Mouse (Mus musculus): ENCODE measurements at regions not wholly inside any gene's neighbourhood (a gene's known extent, or its start where the extent isn't known, plus 50 kb on each side); places are given as distances from the start of the nearest gene placed in this dataset.

DNA sequence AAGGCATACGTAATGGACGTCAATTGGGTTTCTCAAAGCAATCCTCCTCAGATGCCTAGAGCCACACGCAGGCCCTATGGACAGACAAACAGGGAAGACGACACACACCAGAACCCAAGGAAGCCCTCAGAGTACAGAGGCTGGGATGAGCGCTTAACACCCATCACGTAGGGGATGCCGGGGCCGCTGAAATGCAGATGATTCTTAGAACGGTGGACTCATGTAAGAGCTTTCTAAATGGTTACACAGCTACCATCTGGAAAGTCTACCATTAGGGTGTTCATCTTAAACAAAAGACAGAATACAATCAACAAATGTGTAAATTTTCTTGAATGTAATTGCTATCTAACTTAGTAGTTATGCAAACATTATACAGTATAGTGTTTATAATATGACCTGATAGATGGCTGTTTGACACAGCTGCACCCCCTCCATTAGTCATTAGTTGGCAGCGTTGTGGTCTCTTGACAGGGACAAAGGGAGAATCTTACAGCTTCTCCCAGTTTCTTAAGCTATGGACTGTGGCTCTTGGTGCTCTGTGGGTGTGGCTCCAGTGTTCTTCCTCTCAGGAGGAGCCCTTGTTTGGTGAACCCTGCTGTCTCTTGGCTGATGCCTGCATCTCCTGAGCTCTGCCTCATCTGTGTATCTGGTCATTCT is 259.4 kb upstream of the Runx1 start:
- no peak for TF ChIP-seq POLR2A (IDR thresholded peaks at IDR 0.05; ENCODE audit: control insufficient read depth, low read depth, low read length)
- no peak for TF ChIP-seq CTCF (IDR thresholded peaks at IDR 0.05; ENCODE audit: control insufficient read depth, insufficient read depth, insufficient replicate concordance, low read depth, low read length)
- Histone ChIP-seq H3K4me1 (ENCODE audit: control insufficient read depth, insufficient read depth, low read length) (no peaks in the 10 kb centered on the region), H3K36me3 (ENCODE audit: control insufficient read depth, insufficient read depth, low read length) (no peaks in the 10 kb centered on the region)

DNA sequence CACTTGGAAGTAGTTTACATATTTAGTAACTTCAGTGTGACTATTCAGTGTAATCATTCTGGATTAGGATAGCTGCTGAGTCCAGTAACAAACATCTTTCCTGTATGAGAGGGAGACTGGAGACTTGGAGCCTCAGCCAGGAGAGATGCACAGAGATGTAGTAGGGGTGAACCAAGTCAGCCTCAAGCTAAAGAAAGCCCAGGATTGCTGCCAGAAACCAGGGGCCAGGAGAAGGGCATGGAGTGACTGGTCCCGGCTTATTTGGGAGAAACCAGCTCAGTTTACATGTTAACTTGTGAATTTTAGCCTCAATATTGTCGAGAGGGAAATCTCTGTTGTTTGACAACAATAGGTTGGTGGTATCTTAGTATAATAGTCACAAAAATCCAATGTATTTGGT is 257.8 kb upstream of the Runx1 start:
- no peaks in the 10 kb centered on the region for H3K36me3 ChIP-seq (ENCODE audit: control insufficient read depth, insufficient read depth, low read length)
- no peaks in the 10 kb centered on the region; the same call in none of the 2 replicates for H3K4me1 ChIP-seq (ENCODE audit: control insufficient read depth, insufficient read depth, low read length)
- H3K27me3 ChIP-seq (ENCODE audit: control insufficient read depth, insufficient read depth, low read length): no peaks in the 10 kb centered on the region
- H3K4me3 ChIP-seq (ENCODE audit: control insufficient read depth, low read depth, low read length): no peak overlapping the region
- TF ChIP-seq POLR2A (IDR thresholded peaks at IDR 0.05; ENCODE audit: control insufficient read depth, low read depth, low read length): no peak
- H3K27ac ChIP-seq (ENCODE audit: control insufficient read depth, insufficient read depth, low read depth, low read length): no peak overlapping the region

More for the DNA sequence above, 259.4 kb upstream of the Runx1 start:
- Histone ChIP-seq H3K4me3 (ENCODE audit: control insufficient read depth, low read depth, low read length) (no peak overlapping the region), H3K27ac (ENCODE audit: control insufficient read depth, insufficient read depth, low read depth, low read length) (no peak overlapping the region), H3K27me3 (ENCODE audit: control insufficient read depth, insufficient read depth, low read length) (no peaks in the 10 kb centered on the region)

DNA sequence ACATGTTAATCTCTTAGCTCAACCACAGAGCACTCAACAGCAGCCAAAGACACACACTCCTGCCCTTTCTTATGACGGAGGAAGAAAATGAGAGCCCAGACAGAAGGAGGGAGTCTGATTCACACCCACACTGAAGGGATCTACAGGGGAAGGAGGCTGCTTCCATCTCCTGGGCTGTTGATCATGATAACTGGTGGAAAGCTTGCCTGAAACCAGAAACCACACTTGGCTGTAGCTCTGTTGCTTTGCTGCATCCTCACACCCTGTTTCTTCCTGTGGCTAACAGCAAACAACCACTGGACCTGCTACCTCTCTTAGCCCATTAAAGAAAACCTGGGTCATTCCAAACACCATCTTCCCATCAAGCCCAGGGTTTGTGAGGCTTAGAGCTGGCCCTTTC is 257.2 kb upstream of the Runx1 start:
- Histone ChIP-seq H3K4me3 (ENCODE audit: control insufficient read depth, low read depth, low read length) (no peak overlapping the region), H3K4me1 (ENCODE audit: control insufficient read depth, insufficient read depth, low read length) (no peaks in the 10 kb centered on the region; the same call in none of the 2 replicates), H3K36me3 (ENCODE audit: control insufficient read depth, insufficient read depth, low read length) (no peaks in the 10 kb centered on the region), H3K27me3 (ENCODE audit: control insufficient read depth, insufficient read depth, low read length) (no peaks in the 10 kb centered on the region), H3K27ac (ENCODE audit: control insufficient read depth, insufficient read depth, low read depth, low read length) (no peak overlapping the region)
- no peak for TF ChIP-seq CTCF (IDR thresholded peaks at IDR 0.05; ENCODE audit: control insufficient read depth, insufficient read depth, insufficient replicate concordance, low read depth, low read length)
- no peak for TF ChIP-seq POLR2A (IDR thresholded peaks at IDR 0.05; ENCODE audit: control insufficient read depth, low read depth, low read length)

DNA sequence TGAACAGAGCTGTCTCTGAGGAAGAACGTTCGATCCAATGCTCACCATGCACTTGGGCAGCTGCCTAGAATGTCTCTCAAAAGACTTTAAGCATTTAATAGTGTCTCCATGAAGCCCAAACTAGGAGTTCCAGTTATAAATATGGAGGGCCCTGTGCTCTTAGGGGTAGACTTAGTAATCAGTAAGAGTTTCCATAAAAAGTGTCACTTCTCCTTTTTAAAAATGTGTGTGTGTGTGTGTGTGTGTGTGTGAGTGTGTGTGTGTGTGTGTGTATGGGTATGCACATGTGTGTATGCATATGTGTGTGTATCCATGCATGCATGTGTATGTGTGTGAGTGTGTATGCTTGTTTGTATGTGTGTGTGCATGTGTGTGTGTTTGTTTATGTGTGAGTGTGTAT is 255.6 kb upstream of the Runx1 start:
- Histone ChIP-seq H3K4me1 (ENCODE audit: control insufficient read depth, insufficient read depth, low read length) (no peaks in the 10 kb centered on the region; the same call in none of the 2 replicates), H3K27ac (ENCODE audit: control insufficient read depth, insufficient read depth, low read depth, low read length) (no peak overlapping the region), H3K36me3 (ENCODE audit: control insufficient read depth, insufficient read depth, low read length) (no peaks in the 10 kb centered on the region), H3K4me3 (ENCODE audit: control insufficient read depth, low read depth, low read length) (no peak overlapping the region), H3K27me3 (ENCODE audit: control insufficient read depth, insufficient read depth, low read length) (no peaks in the 10 kb centered on the region)
- TF ChIP-seq POLR2A (IDR thresholded peaks at IDR 0.05; ENCODE audit: control insufficient read depth, low read depth, low read length) (no peak), CTCF (IDR thresholded peaks at IDR 0.05; ENCODE audit: control insufficient read depth, insufficient read depth, insufficient replicate concordance, low read depth, low read length) (no peak)

DNA sequence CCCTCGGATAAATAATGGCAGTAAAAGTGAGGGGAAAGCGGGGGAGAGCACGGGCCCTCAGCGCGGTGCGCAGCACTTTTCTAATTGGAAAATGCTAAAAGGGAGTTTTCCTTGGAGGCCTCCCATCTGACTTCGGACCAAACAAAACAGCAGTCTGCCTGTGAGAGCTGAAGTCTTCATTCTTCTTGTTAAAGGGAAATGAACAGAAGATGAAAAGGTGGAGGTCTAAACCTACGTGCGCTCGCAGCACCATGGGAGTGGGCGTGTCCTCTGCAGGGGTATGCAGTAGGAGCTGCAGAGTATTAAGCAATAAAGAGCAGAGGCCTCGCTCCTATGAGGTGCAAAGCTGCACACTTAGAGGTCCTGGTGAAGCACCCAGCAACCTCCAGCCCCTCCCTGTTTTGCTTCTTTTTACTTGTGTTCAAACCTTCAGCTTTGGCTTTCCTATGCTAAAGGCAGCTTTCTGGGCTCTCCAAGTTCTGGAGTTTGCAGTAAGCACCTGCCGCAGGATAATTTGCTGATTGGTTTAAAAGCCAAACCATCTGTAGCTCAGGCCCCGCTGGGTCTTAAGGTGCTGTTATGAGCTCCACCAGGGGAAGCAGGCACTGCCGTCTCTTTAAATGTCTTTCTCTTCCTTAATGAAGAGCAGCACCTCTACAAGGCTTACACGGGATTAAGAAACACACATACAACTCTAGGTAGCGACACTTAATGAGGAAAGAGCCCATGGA is 253.9 kb upstream of the Runx1 start:
- TF ChIP-seq CTCF (IDR thresholded peaks at IDR 0.05; ENCODE audit: control insufficient read depth, insufficient read depth, insufficient replicate concordance, low read depth, low read length): no peak
- Histone ChIP-seq H3K4me3 (ENCODE audit: control insufficient read depth, low read depth, low read length) (no peak overlapping the region), H3K4me1 (ENCODE audit: control insufficient read depth, insufficient read depth, low read length) (no peaks in the 10 kb centered on the region; the same call in none of the 2 replicates), H3K36me3 (ENCODE audit: control insufficient read depth, insufficient read depth, low read length) (no peaks in the 10 kb centered on the region), H3K27ac (ENCODE audit: control insufficient read depth, insufficient read depth, low read depth, low read length) (no peak overlapping the region; the same call in 1 of the 2 replicates), H3K27me3 (ENCODE audit: control insufficient read depth, insufficient read depth, low read length) (no peaks in the 10 kb centered on the region)

DNA sequence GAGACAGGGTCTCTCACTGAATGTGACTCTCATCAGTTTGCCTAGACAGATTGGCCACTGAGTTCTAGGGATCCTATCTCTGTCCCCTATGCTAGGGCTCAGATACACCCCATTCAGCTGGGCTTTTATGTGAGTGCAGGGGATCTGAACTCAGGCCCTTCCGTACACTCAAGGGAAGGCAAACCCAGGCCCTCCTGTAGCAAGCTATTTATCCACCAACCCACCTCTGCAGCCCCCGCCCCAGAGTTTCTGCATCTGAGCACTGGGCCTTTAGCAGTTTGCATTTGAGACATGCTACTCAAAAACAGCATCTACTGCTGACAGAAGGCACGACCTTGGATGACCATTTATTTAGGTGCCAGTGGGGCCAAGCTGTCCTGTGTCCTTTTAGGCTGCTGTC is 253.0 kb upstream of the Runx1 start:
- no peaks in the 10 kb centered on the region for H3K36me3 ChIP-seq (ENCODE audit: control insufficient read depth, insufficient read depth, low read length)
- TF ChIP-seq POLR2A (IDR thresholded peaks at IDR 0.05; ENCODE audit: control insufficient read depth, low read depth, low read length) (no peak), CTCF (IDR thresholded peaks at IDR 0.05; ENCODE audit: control insufficient read depth, insufficient read depth, insufficient replicate concordance, low read depth, low read length) (no peak)
- no peak overlapping the region for H3K4me3 ChIP-seq (ENCODE audit: control insufficient read depth, low read depth, low read length)
- H3K27ac ChIP-seq (ENCODE audit: control insufficient read depth, insufficient read depth, low read depth, low read length): no peak overlapping the region
- no peaks in the 10 kb centered on the region for H3K27me3 ChIP-seq (ENCODE audit: control insufficient read depth, insufficient read depth, low read length)
- H3K4me1 ChIP-seq (ENCODE audit: control insufficient read depth, insufficient read depth, low read length): no peaks in the 10 kb centered on the region; the same call in none of the 2 replicates

DNA sequence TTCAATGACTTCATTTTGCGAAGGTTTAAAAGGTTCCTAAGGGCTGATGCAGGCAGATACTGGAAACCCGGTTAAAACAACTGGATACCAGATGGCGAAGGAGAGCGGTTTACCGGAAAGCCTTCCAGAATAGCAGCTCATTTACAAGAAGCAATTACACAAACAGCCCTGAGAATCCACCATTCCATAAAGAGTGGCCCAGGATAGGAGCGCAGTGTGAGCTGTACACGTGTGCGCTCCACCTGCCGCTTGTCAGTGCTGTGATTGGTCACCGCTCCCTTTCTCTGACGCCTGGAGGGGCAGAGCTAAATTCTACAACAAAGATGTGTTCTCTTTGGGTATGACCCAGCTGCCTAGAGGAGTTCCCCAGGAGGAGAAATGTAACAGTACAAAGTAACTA is 249.5 kb upstream of the Runx1 start:
- H3K27ac ChIP-seq (ENCODE audit: control insufficient read depth, insufficient read depth, low read depth, low read length): no peak overlapping the region
- TF ChIP-seq POLR2A (IDR thresholded peaks at IDR 0.05; ENCODE audit: control insufficient read depth, low read depth, low read length): no peak
- no peaks in the 10 kb centered on the region for H3K27me3 ChIP-seq (ENCODE audit: control insufficient read depth, insufficient read depth, low read length)
- H3K36me3 ChIP-seq (ENCODE audit: control insufficient read depth, insufficient read depth, low read length): no peaks in the 10 kb centered on the region
- no peaks in the 10 kb centered on the region; the same call in none of the 2 replicates for H3K4me1 ChIP-seq (ENCODE audit: control insufficient read depth, insufficient read depth, low read length)
- H3K4me3 ChIP-seq (ENCODE audit: control insufficient read depth, low read depth, low read length): no peak overlapping the region
